Mouse (Mus musculus): ENCODE measurements around the gene Wbp2nl. TPM values are rescaled to one million over a fixed set of nuclear protein-coding genes. Genes with fewer than 3 reads are reported as not detected.
"Not testable (repeated sequence)": the region's sequence is repeated elsewhere in the genome, so short reads cannot be mapped to it uniquely, and the experiment has no call there.

The Wbp2nl gene
- polyA plus RNA-seq, 1 experiment from 2014 or later = 0.12 TPM

- Histone ChIP-seq H3K27me3 (ENCODE audit: control insufficient read depth, insufficient read depth, low read length) (no peaks in the 10 kb centered on the region), H3K4me2 (replicated peaks; ENCODE audit: low read depth, low read length) (no peak overlapping the region), H3K27ac (ENCODE audit: low read depth, low read length) (no peak overlapping the region), H3K36me3 (ENCODE audit: control insufficient read depth, insufficient read depth, low read length) (no peaks in the 10 kb centered on the region), H3K4me1 (replicated peaks; ENCODE audit: control insufficient read depth, insufficient read depth, low read length) (no peaks in the 10 kb centered on the region), H3K9me3 (ENCODE audit: control insufficient read depth, low read length) (no peaks in the 10 kb centered on the region), H3K9ac (ENCODE audit: low read depth, low read length) (no peak overlapping the region), H3K4me3 (ENCODE audit: low read depth, low read length) (no peak overlapping the region)
- 65% methylated on average over 22 of the region's 22 CpGs for WGBS
- ATAC-seq (ENCODE audit: low FRiP score) = no peak
- no peak for DNase-seq (ENCODE audit: low spot score)
Observed at GRCm38 (mm10) chr15:82358431-82359260, 59.9 kb downstream of the Wbp2nl start.

DNA sequence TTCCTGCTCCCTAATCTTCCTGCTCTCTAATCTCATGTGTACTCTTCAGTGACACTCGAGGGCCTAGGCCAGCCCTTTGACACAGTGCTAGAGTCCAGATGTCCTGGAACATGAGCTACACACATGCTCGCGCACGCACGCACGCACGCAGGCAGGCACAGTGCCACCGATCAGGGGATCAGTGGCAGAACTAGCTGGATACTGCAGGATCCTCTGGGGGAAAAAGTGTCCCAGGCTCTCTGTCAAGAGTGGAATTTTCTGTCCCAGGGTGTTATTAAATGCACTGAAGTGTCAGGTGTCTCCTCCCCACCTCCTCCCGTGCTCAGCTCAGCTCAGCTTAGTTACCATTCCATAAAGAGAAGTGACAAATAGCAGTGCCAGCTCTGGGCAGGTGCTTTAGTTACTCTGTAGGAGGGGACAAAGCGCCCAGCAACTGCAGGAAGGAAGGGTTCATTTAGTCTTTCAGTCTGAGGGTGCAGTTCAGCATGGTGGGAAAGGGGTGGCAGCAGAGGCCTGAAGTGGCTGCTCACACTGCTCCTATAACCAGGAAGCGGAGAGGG lies 62.8 kb downstream of the Wbp2nl start:
- no peaks in the 10 kb centered on the region for H3K36me3 ChIP-seq (ENCODE audit: control insufficient read depth, insufficient read depth, low read length)
- ATAC-seq (ENCODE audit: low FRiP score) = no peak
- WGBS = 84% methylated on average over 11 of the region's 11 CpGs
- H3K9me3 ChIP-seq (ENCODE audit: control insufficient read depth, low read length) = no peaks in the 10 kb centered on the region
- DNase-seq (ENCODE audit: low spot score) = no peak
- no peak overlapping the region for H3K9ac ChIP-seq (ENCODE audit: low read depth, low read length)
- no peaks in the 10 kb centered on the region for H3K27me3 ChIP-seq (ENCODE audit: control insufficient read depth, insufficient read depth, low read length)
- no peak overlapping the region for H3K4me2 ChIP-seq (replicated peaks; ENCODE audit: low read depth, low read length)
- H3K27ac ChIP-seq (ENCODE audit: low read depth, low read length) = no peak overlapping the region
- H3K4me3 ChIP-seq (ENCODE audit: low read depth, low read length) = no peak overlapping the region
- no peaks in the 10 kb centered on the region for H3K4me1 ChIP-seq (replicated peaks; ENCODE audit: control insufficient read depth, insufficient read depth, low read length)

- no peak overlapping the region for H3K27ac ChIP-seq (ENCODE audit: low read depth, low read length)
- ATAC-seq (ENCODE audit: low FRiP score) = no peak
- no peak overlapping the region for H3K4me3 ChIP-seq (ENCODE audit: low read depth, low read length)
- no peaks in the 10 kb centered on the region for H3K36me3 ChIP-seq (ENCODE audit: control insufficient read depth, insufficient read depth, low read length)
- no peak overlapping the region for H3K4me2 ChIP-seq (replicated peaks; ENCODE audit: low read depth, low read length)
- no peaks in the 10 kb centered on the region for H3K27me3 ChIP-seq (ENCODE audit: control insufficient read depth, insufficient read depth, low read length)
- 90% methylated on average over 3 of the region's 4 CpGs for WGBS
- no peak overlapping the region for H3K9ac ChIP-seq (ENCODE audit: low read depth, low read length)
- DNase-seq (ENCODE audit: low spot score) = no peak
- H3K4me1 ChIP-seq (replicated peaks; ENCODE audit: control insufficient read depth, insufficient read depth, low read length) = no peaks in the 10 kb centered on the region
- H3K9me3 ChIP-seq (ENCODE audit: control insufficient read depth, low read length) = no peaks in the 10 kb centered on the region
Observed at GRCm38 (mm10) chr15:82362234-82362633, 63.5 kb downstream of the Wbp2nl start.

DNA sequence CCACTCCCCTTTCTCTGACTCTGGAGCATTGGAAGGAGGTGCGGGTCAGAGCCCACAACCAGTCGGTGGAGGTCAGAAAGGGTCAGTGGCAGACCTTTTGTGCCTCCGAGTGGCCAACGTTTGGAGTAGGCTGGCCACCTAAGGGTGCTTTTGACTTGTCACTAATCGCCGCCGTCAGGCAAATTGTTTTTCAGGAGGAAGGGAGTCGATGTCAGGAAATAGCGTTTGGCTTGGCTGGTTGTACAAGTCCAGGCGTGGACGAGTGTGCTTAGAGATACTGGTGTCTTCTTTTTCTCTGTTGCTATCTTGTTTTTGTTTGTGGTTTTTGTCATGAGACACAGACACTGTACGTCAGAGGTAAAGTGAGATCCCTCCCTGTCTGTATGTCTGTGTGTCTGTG lies 65.0 kb downstream of the Wbp2nl start:
- H3K4me1 ChIP-seq (replicated peaks; ENCODE audit: control insufficient read depth, insufficient read depth, low read length); H3K27me3 ChIP-seq (ENCODE audit: control insufficient read depth, insufficient read depth, low read length); H3K9ac ChIP-seq (ENCODE audit: low read depth, low read length); H3K9me3 ChIP-seq (ENCODE audit: control insufficient read depth, low read length); H3K4me2 ChIP-seq (replicated peaks; ENCODE audit: low read depth, low read length); H3K4me3 ChIP-seq (ENCODE audit: low read depth, low read length); ATAC-seq (ENCODE audit: low FRiP score); H3K27ac ChIP-seq (ENCODE audit: low read depth, low read length); H3K36me3 ChIP-seq (ENCODE audit: control insufficient read depth, insufficient read depth, low read length); DNase-seq (ENCODE audit: low spot score): not testable (repeated sequence)
- 74% methylated on average over 7 of the region's 12 CpGs for WGBS

Other genes with a start within 250 kb of the Wbp2nl start
- 0.08 TPM in 1 of 2 replicates, not detected in the other for gene 4930407I10Rik, start 239.8 kb upstream of the Wbp2nl start, polyA plus RNA-seq (2014; fragmentation: Nextera tagmentation; extraction: Ambion mirVana)
- not detected in 2 replicates for gene Mei1, start 229.0 kb upstream of the Wbp2nl start, polyA plus RNA-seq (2014; fragmentation: Nextera tagmentation; extraction: Ambion mirVana)
- gene Ccdc134, start 171.0 kb upstream of the Wbp2nl start, polyA plus RNA-seq (2014; fragmentation: Nextera tagmentation; extraction: Ambion mirVana) = 17.0 and 17.2 TPM in 2 replicates
- gene Srebf2, start 151.8 kb upstream of the Wbp2nl start, polyA plus RNA-seq (2014; fragmentation: Nextera tagmentation; extraction: Ambion mirVana) = 143 and 144 TPM in 2 replicates
- 1.0 and 1.9 TPM in 2 replicates for gene Shisa8, start 86.1 kb upstream of the Wbp2nl start, polyA plus RNA-seq (2014; fragmentation: Nextera tagmentation; extraction: Ambion mirVana)
- 0.35 and 0.62 TPM in 2 replicates for gene Tnfrsf13c, start 74.6 kb upstream of the Wbp2nl start, polyA plus RNA-seq (2014; fragmentation: Nextera tagmentation; extraction: Ambion mirVana)
- gene Cenpm, start 54.2 kb upstream of the Wbp2nl start, polyA plus RNA-seq (2014; fragmentation: Nextera tagmentation; extraction: Ambion mirVana) = 76.2 and 78.1 TPM in 2 replicates
- 0.86 and 1.6 TPM in 2 replicates for gene 1500009C09Rik, start 46.6 kb upstream of the Wbp2nl start, polyA plus RNA-seq (2014; fragmentation: Nextera tagmentation; extraction: Ambion mirVana)
- gene Sept3, start 24.1 kb upstream of the Wbp2nl start, polyA plus RNA-seq (2014; fragmentation: Nextera tagmentation; extraction: Ambion mirVana) = 146 and 150 TPM in 2 replicates
- 22.2 and 22.8 TPM in 2 replicates for gene Naga, start 40.0 kb downstream of the Wbp2nl start, polyA plus RNA-seq (2014; fragmentation: Nextera tagmentation; extraction: Ambion mirVana)
- 3.3 and 4.0 TPM in 2 replicates for gene Pheta2, start 40.0 kb downstream of the Wbp2nl start, polyA plus RNA-seq (2014; fragmentation: Nextera tagmentation; extraction: Ambion mirVana)
- gene Smdt1, start 40.0 kb downstream of the Wbp2nl start, polyA plus RNA-seq (2014; fragmentation: Nextera tagmentation; extraction: Ambion mirVana) = 267 and 274 TPM in 2 replicates
- gene Ndufa6, start 55.4 kb downstream of the Wbp2nl start, polyA plus RNA-seq (2014; fragmentation: Nextera tagmentation; extraction: Ambion mirVana) = 277 and 281 TPM in 2 replicates
- gene Cyp2d22, start 81.3 kb downstream of the Wbp2nl start, polyA plus RNA-seq (2014; fragmentation: Nextera tagmentation; extraction: Ambion mirVana) = 1.8 and 2.1 TPM in 2 replicates
- gene Cyp2d11, start 95.1 kb downstream of the Wbp2nl start, polyA plus RNA-seq (2014; fragmentation: Nextera tagmentation; extraction: Ambion mirVana) = not detected in 2 replicates
- not detected in 2 replicates for gene Cyp2d10, start 108.2 kb downstream of the Wbp2nl start, polyA plus RNA-seq (2014; fragmentation: Nextera tagmentation; extraction: Ambion mirVana)
- not detected in 2 replicates for gene Cyp2d9, start 134.5 kb downstream of the Wbp2nl start, polyA plus RNA-seq (2014; fragmentation: Nextera tagmentation; extraction: Ambion mirVana)

All from hindbrain, embryonic 11.5 days (tissue).